Mouse (Mus musculus): ENCODE measurements at regions not wholly inside any gene's neighbourhood (a gene's known extent, or its start where the extent isn't known, plus 50 kb on each side); places are given as distances from the start of the nearest gene placed in this dataset.

GRCm38 (mm10) chrX:164589874-164590273 lies 83.7 kb downstream of the Asb9 start:
- 84% methylated on average over 4 of the region's 4 CpGs for WGBS
- peaks cover 67% of the 10 kb centered on the region for H3K27me3 ChIP-seq (ENCODE audit: poor library complexity, severe bottlenecking)

More at GRCm38 (mm10) chrX:164589874-164590273, 83.7 kb downstream of the Asb9 start:
- Histone ChIP-seq H3K36me3 (replicated peaks) (no peaks in the 10 kb centered on the region), H3K4me3 (no peak overlapping the region), H3K9me3 (no peaks in the 10 kb centered on the region), H3K4me1 (no peaks in the 10 kb centered on the region), H3K27ac (no peak overlapping the region)
- DNase-seq (ENCODE audit: extremely low spot score, low spot score): no peak

Data from forebrain, embryonic 10.5 days (tissue).